10 mouse cellular contexts compared by ENCODE assay signal in the genomic region with DNA sequence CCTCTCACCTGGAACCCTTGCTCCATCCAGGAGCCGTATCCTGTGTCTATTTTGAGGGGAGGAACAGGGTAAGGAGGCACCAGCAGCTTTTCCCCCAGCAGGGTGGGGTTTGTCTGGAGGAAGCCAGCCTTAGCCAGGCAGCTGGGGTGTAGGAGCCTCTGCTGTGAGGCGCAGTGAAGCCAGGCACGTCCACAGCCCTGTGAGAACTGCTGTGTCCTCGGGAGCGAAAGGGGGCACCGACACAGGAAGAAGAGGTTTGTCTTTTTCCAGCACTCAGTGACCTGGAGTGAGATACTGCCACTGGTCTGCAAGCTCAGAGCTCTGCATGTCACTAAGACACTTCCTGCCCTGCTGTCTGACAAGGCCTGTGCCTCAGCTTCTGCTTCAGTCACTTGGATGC. TPM values are rescaled to one million over a fixed set of nuclear protein-coding genes. Genes with fewer than 3 reads are reported as not detected.
DNase-seq lines count a peak whose midpoint lies in the region; ATAC-seq and TF ChIP-seq lines count a peak whose summit lies in the region.
"Had no signal": no experiment of that assay in that cellular context is flagged by ENCODE, and none has a peak within 500 bp of the region (broad histone marks: within the 10 kb centered on the region; RNA-seq: fewer than 3 reads in every experiment).

No protein-coding gene starts in this region.

- H3K4me1 ChIP-seq in kidney, adult 2 months (ENCODE audit: control insufficient read depth, insufficient read depth, low read length): peaks cover 13% of the 10 kb centered on the region; the same call in 1 of the 2 replicates
- peaks cover 17% of the 10 kb centered on the region for H3K4me1 ChIP-seq in neural tube, embryonic 15.5 days

- no peaks in the 10 kb centered on the region for H3K27me3 ChIP-seq in kidney, adult 2 months (replicated peaks; ENCODE audit: control insufficient read depth, insufficient read depth, low read length)
- no peaks in the 10 kb centered on the region for H3K27me3 ChIP-seq in neural tube, embryonic 15.5 days (replicated peaks)
- H3K27me3 ChIP-seq: embryonic facial prominence, embryonic 15.5 days; limb, embryonic 15.5 days had no signal

- peak overlapping the region; percentile 18; the same call in 1 of the 2 replicates for H3K27ac ChIP-seq in kidney, adult 2 months (ENCODE audit: insufficient read depth, low read depth, low read length)
- peak overlapping the region; percentile 52 for H3K27ac ChIP-seq in neural tube, embryonic 15.5 days (replicated peaks)
- H3K27ac ChIP-seq: embryonic facial prominence, embryonic 15.5 days had no signal

- WGBS in kidney, adult 2 months: 39% methylated on average over 6 of the region's 6 CpGs
- 76% methylated on average over 6 of the region's 6 CpGs for WGBS in neural tube, embryonic 15.5 days

- H3K4me2 ChIP-seq in neural tube, embryonic 15.5 days: no peak overlapping the region
- H3K4me2 ChIP-seq: embryonic facial prominence, embryonic 15.5 days; limb, embryonic 15.5 days had no signal

- no peak for TF ChIP-seq POLR2A in kidney, adult 2 months (IDR thresholded peaks at IDR 0.05; ENCODE audit: low read depth, low read length)

- peak; percentile 20 for DNase-seq in embryo, embryonic 10 days (ENCODE audit: low spot score)
- no peak for DNase-seq in embryo, embryonic 9.5 days (ENCODE audit: extremely low spot score)
- DNase-seq in 416B (ENCODE audit: low read depth) (peak; percentile 66), MN1 (ENCODE audit: low spot score) (no peak)
- peak; percentile 62 for DNase-seq in kidney, adult 2 months
- no peak for DNase-seq in spleen, postnatal 10 days (ENCODE audit: low spot score in 2 of 2)

- H3K4me3 ChIP-seq in kidney, adult 2 months (ENCODE audit: insufficient read depth, low read depth, low read length): no peak overlapping the region
- H3K4me3 ChIP-seq in neural tube, embryonic 15.5 days (replicated peaks): no peak overlapping the region
- H3K4me3 ChIP-seq: embryonic facial prominence, embryonic 15.5 days; limb, embryonic 15.5 days had no signal

- no peaks in the 10 kb centered on the region for H3K9me3 ChIP-seq in neural tube, embryonic 15.5 days (replicated peaks)
- H3K9me3 ChIP-seq: embryonic facial prominence, embryonic 15.5 days; limb, embryonic 15.5 days had no signal

- no peak for TF ChIP-seq CTCF in kidney, adult 2 months (conservative IDR thresholded peaks at IDR 0.05; ENCODE audit: insufficient read depth, insufficient read length, low read depth, low read length)

- no peak overlapping the region for H3K9ac ChIP-seq in neural tube, embryonic 15.5 days (replicated peaks)
- H3K9ac ChIP-seq: embryonic facial prominence, embryonic 15.5 days; limb, embryonic 15.5 days had no signal

- peak; percentile 13; the same call in 1 of the 2 replicates for ATAC-seq in common myeloid progenitor, adult 5-6 weeks (replicated peaks; ENCODE audit: low read depth, poor library complexity, severe bottlenecking)
- no peak for ATAC-seq in neural tube, embryonic 15.5 days (ENCODE audit: low FRiP score)

- H3K36me3 ChIP-seq in kidney, adult 2 months (ENCODE audit: control insufficient read depth, insufficient read depth, low read length): 0 out of 2 replicates have a peak, but pooled peaks cover 2% of the 10 kb centered on the region
- H3K36me3 ChIP-seq in neural tube, embryonic 15.5 days: peaks cover 39% of the 10 kb centered on the region

RNA-seq across cellular contexts. Expression of gene Adora2a, which starts 12.3 kb away (rescaled TPM):
- 4.4 and 6.2 TPM in 2 replicates for total RNA-seq in common myeloid progenitor, adult 5-6 weeks (2017)
- 11.4 and 13.3 TPM in 2 replicates for polyA plus RNA-seq in kidney, adult 2 months (2012; rRNA removed)
- 3.3 and 4.6 TPM in 2 replicates for polyA plus RNA-seq in neural tube, embryonic 15.5 days (2015; fragmentation: Nextera tagmentation; extraction: Ambion mirVana)

Comparison
In these comparisons a context has a peak if more than half of its experiments do, and no peak if none do; other contexts are left out.
1. DNase-seq: peak in embryo, embryonic 10 days (single experiment), 416B (single experiment) and kidney, adult 2 months (single experiment); none in embryo, embryonic 9.5 days (single experiment), MN1 (single experiment) and spleen, postnatal 10 days (0 of 2).